Mouse (Mus musculus) liver, embryonic 16.5 days (tissue): ENCODE data around the gene 4933428M09Rik. TPM values are rescaled to one million over a fixed set of nuclear protein-coding genes. Genes with fewer than 3 reads are reported as not detected.
"Not testable (repeated sequence)": the region's sequence is repeated elsewhere in the genome, so short reads cannot be mapped to it uniquely, and the experiment has no call there.

ENCODE experiments used
- ATAC-seq: fragments of 200-750 bp; cut with Nextera tagmentation; 2 replicates; pipeline ENCODE4 v1.8.0; 2017; ENCODE audit warnings: low read depth, mild to moderate bottlenecking, moderate number of reproducible peaks, moderate library complexity
- H3K27ac ChIP-seq: fragments of 300-500 bp; sonication (generic); 2 replicates; pipeline ENCODE4 v1.5.1; 2014; ENCODE audit warnings: mild to moderate bottlenecking, low read length
- H3K27me3 ChIP-seq: fragments of 300-500 bp; sonication (generic); 2 replicates; pipeline ENCODE4 v1.6.1; 2014; ENCODE audit warnings: low read depth, low read length, mixed read lengths; ENCODE audit not compliant: control insufficient read depth, insufficient read depth
- H3K36me3 ChIP-seq: fragments of 300-500 bp; sonication (generic); 2 replicates; pipeline ENCODE4 v1.6.1; 2014; ENCODE audit warnings: mild to moderate bottlenecking; ENCODE audit not compliant: control insufficient read depth, insufficient read depth
- H3K4me1 ChIP-seq: fragments of 300-500 bp; sonication (generic); 2 replicates; pipeline ENCODE4 v1.6.1; 2014; ENCODE audit warnings: low read depth, low read length, mixed read lengths; ENCODE audit not compliant: control insufficient read depth
- H3K4me2 ChIP-seq: fragments of 300-500 bp; sonication (generic); 2 replicates; pipeline ENCODE4 v1.6.1; 2014; ENCODE audit warnings: low read depth, low read length, mixed read lengths
- H3K4me3 ChIP-seq: fragments of 300-500 bp; sonication (generic); 2 replicates; pipeline ENCODE4 v1.5.1; 2014; ENCODE audit warnings: low read depth, mild to moderate bottlenecking, low read length
- H3K9ac ChIP-seq: fragments of 300-500 bp; sonication (generic); 2 replicates; pipeline ENCODE4 v1.6.1; 2014; ENCODE audit warnings: low read depth, low read length
- H3K9me3 ChIP-seq: fragments of 300-500 bp; sonication (generic); replicated peaks from 2 replicates; pipeline ENCODE4 v1.6.1; 2016; ENCODE audit warnings: low read length; ENCODE audit not compliant: control insufficient read depth
- WGBS: fragments of 180-500 bp; shearing (Covaris S2); extraction: QIAGEN DNeasy Blood & Tissue Kit; methylation state at CpG from one replicate; pipeline ENCODE4 v1.1.7; 2014; ENCODE audit not compliant: insufficient replicate concordance; 5-methylcytosine and 5-hydroxymethylcytosine counted together
- polyA plus RNA-seq: library from polyadenylated mRNA; unstranded; fragments of >200 nt; fragmentation: Nextera tagmentation; extraction: Ambion mirVana; gene quantifications from 2 replicates; pipeline ENCODE4 v1.2.1, GENCODE M21; 2015

The 4933428M09Rik gene
- polyA plus RNA-seq, result not detected in 2 replicates

GRCm38 (mm10) chrX:139178928-139179327 lies at the start of gene 4933428M09Rik:
TSS of gene 4933428M09Rik (plus strand) at chrX:139179228.
- no peaks in the 10 kb centered on the region for H3K9me3 ChIP-seq
- H3K9ac ChIP-seq, result no peak within 1 kb of the TSS
- H3K36me3 ChIP-seq, result no peaks in the 10 kb centered on the region
- no peak within 1 kb of the TSS for H3K27ac ChIP-seq
- no peak within 1 kb of the TSS for H3K4me2 ChIP-seq
- 73% methylated on average over 8 of the region's 8 CpGs for WGBS
- no peak within 1 kb of the TSS for H3K4me3 ChIP-seq
- no peaks in the 10 kb centered on the region for H3K4me1 ChIP-seq
- H3K27me3 ChIP-seq, result no peaks in the 10 kb centered on the region
- no peak for ATAC-seq

GRCm38 (mm10) chrX:139134031-139134430 lies 45.0 kb upstream of the 4933428M09Rik start:
- no peaks in the 10 kb centered on the region for H3K4me1 ChIP-seq
- WGBS, result 60% methylated on average over 4 of the region's 4 CpGs
- H3K9ac ChIP-seq, result no peak overlapping the region
- H3K4me3 ChIP-seq, result no peak overlapping the region
- H3K36me3 ChIP-seq, result no peaks in the 10 kb centered on the region
- ATAC-seq, result no peak
- no peak overlapping the region for H3K27ac ChIP-seq
- H3K27me3 ChIP-seq, result no peaks in the 10 kb centered on the region
- no peaks in the 10 kb centered on the region for H3K9me3 ChIP-seq
- H3K4me2 ChIP-seq, result no peak overlapping the region

- not testable (repeated sequence) for H3K4me2 ChIP-seq, H3K4me3 ChIP-seq, ATAC-seq, H3K36me3 ChIP-seq, H3K27ac ChIP-seq, H3K27me3 ChIP-seq, H3K4me1 ChIP-seq, H3K9me3 ChIP-seq, H3K9ac ChIP-seq
- 59% methylated on average over 3 of the region's 3 CpGs for WGBS
Observed at GRCm38 (mm10) chrX:139191506-139191905, 12.5 kb downstream of the 4933428M09Rik start.

- ATAC-seq, result no peak
- 50% methylated on average over 1 of the region's 1 CpGs for WGBS
Observed at GRCm38 (mm10) chrX:139194572-139195279, 15.7 kb downstream of the 4933428M09Rik start.

GRCm38 (mm10) chrX:139209191-139209828 lies 30.3 kb downstream of the 4933428M09Rik start:
- not testable (repeated sequence) for H3K36me3 ChIP-seq, H3K27ac ChIP-seq, H3K4me2 ChIP-seq, H3K9ac ChIP-seq, ATAC-seq, H3K27me3 ChIP-seq, H3K9me3 ChIP-seq, H3K4me3 ChIP-seq, H3K4me1 ChIP-seq
- WGBS, result 66% methylated on average over 4 of the region's 4 CpGs

More at GRCm38 (mm10) chrX:139194572-139195279, 15.7 kb downstream of the 4933428M09Rik start:
- Histone ChIP-seq H3K36me3 (no peaks in the 10 kb centered on the region), H3K27me3 (no peaks in the 10 kb centered on the region), H3K9me3 (no peaks in the 10 kb centered on the region), H3K4me3 (no peak overlapping the region), H3K4me1 (no peaks in the 10 kb centered on the region), H3K27ac (no peak overlapping the region), H3K4me2 (no peak overlapping the region), H3K9ac (no peak overlapping the region)

- WGBS, result 17% methylated on average over 31 of the region's 31 CpGs
- H3K9ac ChIP-seq, result no peak within 1 kb of the TSS
Observed at GRCm38 (mm10) chrX:139209829-139210225, 30.8 kb downstream of the 4933428M09Rik start, which contains the start of gene Mum1l1. TSS of gene Mum1l1 (plus strand) at chrX:139210042.

GRCm38 (mm10) chrX:139214765-139215164 lies 35.7 kb downstream of the 4933428M09Rik start:
- Histone ChIP-seq H3K36me3 (no peaks in the 10 kb centered on the region), H3K27me3 (no peaks in the 10 kb centered on the region), H3K4me3 (no peak overlapping the region), H3K27ac (no peak overlapping the region), H3K4me1 (no peaks in the 10 kb centered on the region), H3K9me3 (no peaks in the 10 kb centered on the region), H3K9ac (no peak overlapping the region), H3K4me2 (no peak overlapping the region)
- 43% methylated on average over 4 of the region's 4 CpGs for WGBS
- no peak for ATAC-seq

More at GRCm38 (mm10) chrX:139209829-139210225, 30.8 kb downstream of the 4933428M09Rik start, which contains the start of gene Mum1l1:
- Histone ChIP-seq H3K4me2 (peak within 1 kb of the TSS; percentile 64), H3K27me3 (no peaks in the 10 kb centered on the region), H3K4me1 (no peaks in the 10 kb centered on the region), H3K4me3 (peak within 1 kb of the TSS; percentile 53), H3K36me3 (no peaks in the 10 kb centered on the region), H3K27ac (no peak within 1 kb of the TSS), H3K9me3 (no peaks in the 10 kb centered on the region)
- ATAC-seq, result peak; percentile 86

- no peak for ATAC-seq
- H3K9me3 ChIP-seq, result no peaks in the 10 kb centered on the region
- WGBS, result 54% methylated on average over 5 of the region's 5 CpGs
- H3K4me1 ChIP-seq, result no peaks in the 10 kb centered on the region
- H3K4me3 ChIP-seq, result no peak overlapping the region
- H3K4me2 ChIP-seq, result no peak overlapping the region
- H3K27ac ChIP-seq, result no peak overlapping the region
- H3K27me3 ChIP-seq, result no peaks in the 10 kb centered on the region
- no peak overlapping the region for H3K9ac ChIP-seq
- H3K36me3 ChIP-seq, result no peaks in the 10 kb centered on the region
Observed at GRCm38 (mm10) chrX:139216409-139216808, 37.4 kb downstream of the 4933428M09Rik start.
